Mouse (Mus musculus) E14TG2a.4 (cell line): ENCODE measurements around the gene Ttpal.

Experiments
- H3K27me3 ChIP-seq: 2 replicates; pipeline ENCODE4 v1.6.1; 2014; ENCODE audit warnings: low read length, control low read depth; ENCODE audit not compliant: insufficient read depth
- H3K36me3 ChIP-seq: 2 replicates; pipeline ENCODE4 v1.6.1; 2014; ENCODE audit warnings: low read length, control low read depth; ENCODE audit not compliant: insufficient read depth
- H3K4me1 ChIP-seq: replicated peaks from 2 replicates; pipeline ENCODE4 v1.6.1; 2014; ENCODE audit warnings: low read depth, low read length, control low read depth
- H3K4me3 ChIP-seq: replicated peaks from 2 replicates; pipeline ENCODE4 v1.5.1; 2014; ENCODE audit warnings: mild to moderate bottlenecking, low read length
- H3K9me3 ChIP-seq: 2 replicates; pipeline ENCODE4 v1.6.1; 2014; ENCODE audit warnings: low read length, control low read depth
- CTCF ChIP-seq: conservative IDR thresholded peaks from 2 replicates; pipeline ENCODE4 v1.5.1; 2014; ENCODE audit warnings: low read length
- NANOG ChIP-seq: IDR thresholded peaks from 2 replicates; pipeline ENCODE4 v1.6.1; 2014; ENCODE audit warnings: borderline replicate concordance, low read length, mixed read lengths
- POU5F1 ChIP-seq: IDR thresholded peaks from 2 replicates; pipeline ENCODE4 v1.6.1; 2014; ENCODE audit warnings: low read length, borderline replicate concordance

Ttpal gene

GRCm38 (mm10) chr2:163587506-163587905 lies 14.6 kb upstream of the Ttpal start:
- no peaks in the 10 kb centered on the region for H3K36me3 ChIP-seq
- no peak overlapping the region for H3K4me3 ChIP-seq
- TF ChIP-seq NANOG: no peak
- no peak for TF ChIP-seq CTCF
- TF ChIP-seq POU5F1: no peak
- H3K4me1 ChIP-seq: peaks cover 10% of the 10 kb centered on the region
- H3K27me3 ChIP-seq: peaks cover 7% of the 10 kb centered on the region; the same call in 1 of the 2 replicates
- no peaks in the 10 kb centered on the region for H3K9me3 ChIP-seq

GRCm38 (mm10) chr2:163590211-163590610 lies 11.9 kb upstream of the Ttpal start:
- Histone ChIP-seq H3K36me3 (no peaks in the 10 kb centered on the region), H3K4me3 (no peak overlapping the region), H3K27me3 (peaks cover 7% of the 10 kb centered on the region; the same call in 1 of the 2 replicates), H3K4me1 (peaks cover 11% of the 10 kb centered on the region), H3K9me3 (no peaks in the 10 kb centered on the region)
- TF ChIP-seq NANOG: no peak
- no peak for TF ChIP-seq CTCF
- TF ChIP-seq POU5F1: no peak

GRCm38 (mm10) chr2:163590996-163591395 lies 11.1 kb upstream of the Ttpal start:
- no peak for TF ChIP-seq POU5F1
- TF ChIP-seq NANOG: no peak
- TF ChIP-seq CTCF: no peak
- Histone ChIP-seq H3K4me1 (peaks cover 14% of the 10 kb centered on the region), H3K36me3 (no peaks in the 10 kb centered on the region), H3K27me3 (peaks cover 7% of the 10 kb centered on the region; the same call in 1 of the 2 replicates), H3K4me3 (no peak overlapping the region), H3K9me3 (no peaks in the 10 kb centered on the region)

GRCm38 (mm10) chr2:163592084-163592483 lies 10.0 kb upstream of the Ttpal start:
- TF ChIP-seq POU5F1 (no peak), CTCF (peak; percentile 75)
- no peaks in the 10 kb centered on the region for H3K9me3 ChIP-seq
- peaks cover 11% of the 10 kb centered on the region for H3K4me1 ChIP-seq
- H3K27me3 ChIP-seq: peaks cover 5% of the 10 kb centered on the region; the same call in 1 of the 2 replicates
- H3K4me3 ChIP-seq: no peak overlapping the region
- no peaks in the 10 kb centered on the region for H3K36me3 ChIP-seq

- no peaks in the 10 kb centered on the region for H3K9me3 ChIP-seq
- H3K27me3 ChIP-seq: peaks cover 2% of the 10 kb centered on the region; the same call in 1 of the 2 replicates
- H3K36me3 ChIP-seq: no peaks in the 10 kb centered on the region
- no peak overlapping the region for H3K4me3 ChIP-seq
- TF ChIP-seq POU5F1 (no peak), NANOG (no peak), CTCF (no peak)
- H3K4me1 ChIP-seq: peaks cover 11% of the 10 kb centered on the region
Observed at GRCm38 (mm10) chr2:163593636-163594282, 8.4 kb upstream of the Ttpal start.

GRCm38 (mm10) chr2:163595119-163595518 lies 7.0 kb upstream of the Ttpal start:
- Histone ChIP-seq H3K9me3 (no peaks in the 10 kb centered on the region), H3K4me3 (no peak overlapping the region), H3K4me1 (peaks cover 11% of the 10 kb centered on the region), H3K36me3 (no peaks in the 10 kb centered on the region), H3K27me3 (no peaks in the 10 kb centered on the region)
- TF ChIP-seq POU5F1 (no peak), CTCF (no peak), NANOG (no peak)

GRCm38 (mm10) chr2:163596057-163596872 lies 5.8 kb upstream of the Ttpal start:
- no peaks in the 10 kb centered on the region for H3K36me3 ChIP-seq
- no peak for TF ChIP-seq POU5F1
- TF ChIP-seq NANOG: no peak
- TF ChIP-seq CTCF: no peak
- no peaks in the 10 kb centered on the region for H3K27me3 ChIP-seq
- no peak overlapping the region for H3K4me3 ChIP-seq
- peaks cover 7% of the 10 kb centered on the region for H3K4me1 ChIP-seq
- no peaks in the 10 kb centered on the region for H3K9me3 ChIP-seq

- H3K4me3 ChIP-seq: no peak overlapping the region
- TF ChIP-seq POU5F1: no peak
- no peak for TF ChIP-seq CTCF
- TF ChIP-seq NANOG: no peak
- H3K4me1 ChIP-seq: peaks cover 12% of the 10 kb centered on the region
- no peaks in the 10 kb centered on the region for H3K9me3 ChIP-seq
- H3K36me3 ChIP-seq: no peaks in the 10 kb centered on the region
- no peaks in the 10 kb centered on the region for H3K27me3 ChIP-seq
Observed at GRCm38 (mm10) chr2:163596873-163597155, 5.3 kb upstream of the Ttpal start.
